Mouse (Mus musculus): ENCODE measurements around the gene Hesx1. TPM values are rescaled to one million over a fixed set of nuclear protein-coding genes. Genes with fewer than 3 reads are reported as not detected.

Hesx1 gene
- polyA plus RNA-seq, 1 experiment from 2014 or later = 17.0 TPM

GRCm38 (mm10) chr14:27042280-27042983 is 48.2 kb downstream of the Hesx1 start:
- Histone ChIP-seq H3K27ac (no peak overlapping the region), H3K9ac (no peak overlapping the region), H3K27me3 (peaks cover 73% of the 10 kb centered on the region), H3K9me3 (replicated peaks) (no peaks in the 10 kb centered on the region), H3K4me1 (replicated peaks) (peaks cover 12% of the 10 kb centered on the region), H3K4me2 (no peak overlapping the region), H3K36me3 (no peaks in the 10 kb centered on the region), H3K4me3 (replicated peaks) (no peak overlapping the region)
- ATAC-seq (ENCODE audit: low read depth) (no peak), DNase-seq (no peak)
- WGBS (ENCODE audit: insufficient replicate concordance) = 30% methylated on average over 8 of the region's 8 CpGs

GRCm38 (mm10) chr14:27043416-27043815 is 49.2 kb downstream of the Hesx1 start:
- ATAC-seq (ENCODE audit: low read depth) (no peak), DNase-seq (no peak)
- Histone ChIP-seq H3K4me3 (replicated peaks) (no peak overlapping the region), H3K9ac (no peak overlapping the region), H3K9me3 (replicated peaks) (no peaks in the 10 kb centered on the region), H3K4me1 (replicated peaks) (peaks cover 12% of the 10 kb centered on the region), H3K4me2 (no peak overlapping the region), H3K27me3 (peaks cover 65% of the 10 kb centered on the region), H3K27ac (no peak overlapping the region), H3K36me3 (no peaks in the 10 kb centered on the region)
- WGBS (ENCODE audit: insufficient replicate concordance) = 58% methylated on average over 5 of the region's 5 CpGs

GRCm38 (mm10) chr14:27044221-27044966 is 50.2 kb downstream of the Hesx1 start:
- Histone ChIP-seq H3K27ac (no peak overlapping the region), H3K9me3 (replicated peaks) (no peaks in the 10 kb centered on the region), H3K4me2 (no peak overlapping the region), H3K27me3 (peaks cover 55% of the 10 kb centered on the region), H3K4me3 (replicated peaks) (no peak overlapping the region), H3K4me1 (replicated peaks) (peaks cover 4% of the 10 kb centered on the region), H3K36me3 (no peaks in the 10 kb centered on the region), H3K9ac (no peak overlapping the region)
- ATAC-seq (ENCODE audit: low read depth) (no peak), DNase-seq (no peak)
- 2% methylated on average over 11 of the region's 11 CpGs for WGBS (ENCODE audit: insufficient replicate concordance)

- Histone ChIP-seq H3K36me3 (no peaks in the 10 kb centered on the region), H3K27ac (no peak overlapping the region), H3K4me1 (replicated peaks) (no peaks in the 10 kb centered on the region), H3K9ac (no peak overlapping the region), H3K4me2 (no peak overlapping the region), H3K27me3 (peaks cover 51% of the 10 kb centered on the region), H3K9me3 (replicated peaks) (no peaks in the 10 kb centered on the region), H3K4me3 (replicated peaks) (no peak overlapping the region)
- DNase-seq (no peak), ATAC-seq (ENCODE audit: low read depth) (peak; percentile 50; the same call in 1 of the 2 replicates)
- 5% methylated on average over 2 of the region's 2 CpGs for WGBS (ENCODE audit: insufficient replicate concordance)
These were observed 50.7 kb downstream of the Hesx1 start for GRCm38 (mm10) chr14:27044967-27045361.

GRCm38 (mm10) chr14:27048231-27048956 is 54.2 kb downstream of the Hesx1 start:
- no peak overlapping the region for H3K9ac ChIP-seq
- H3K4me3 ChIP-seq (replicated peaks) = no peak overlapping the region
- no peaks in the 10 kb centered on the region for H3K36me3 ChIP-seq
- no peak overlapping the region for H3K4me2 ChIP-seq
- no peaks in the 10 kb centered on the region for H3K9me3 ChIP-seq (replicated peaks)
- WGBS (ENCODE audit: insufficient replicate concordance) = 62% methylated on average over 8 of the region's 8 CpGs
- DNase-seq = no peak
- H3K4me1 ChIP-seq (replicated peaks) = no peaks in the 10 kb centered on the region; the same call in 1 of the 2 replicates
- ATAC-seq (ENCODE audit: low read depth) = no peak
- peaks cover 19% of the 10 kb centered on the region for H3K27me3 ChIP-seq
- H3K27ac ChIP-seq = no peak overlapping the region

GRCm38 (mm10) chr14:27050043-27050442 is 55.8 kb downstream of the Hesx1 start:
- no peaks in the 10 kb centered on the region; the same call in 1 of the 2 replicates for H3K4me1 ChIP-seq (replicated peaks)
- ATAC-seq (ENCODE audit: low read depth) (no peak), DNase-seq (no peak)
- no peak overlapping the region for H3K27ac ChIP-seq
- H3K9me3 ChIP-seq (replicated peaks) = no peaks in the 10 kb centered on the region
- no peak overlapping the region for H3K4me3 ChIP-seq (replicated peaks)
- peaks cover 9% of the 10 kb centered on the region for H3K27me3 ChIP-seq
- H3K4me2 ChIP-seq = no peak overlapping the region
- WGBS (ENCODE audit: insufficient replicate concordance) = 53% methylated on average over 9 of the region's 9 CpGs
- no peak overlapping the region for H3K9ac ChIP-seq
- no peaks in the 10 kb centered on the region for H3K36me3 ChIP-seq

- Histone ChIP-seq H3K9me3 (replicated peaks) (no peaks in the 10 kb centered on the region), H3K27ac (no peak overlapping the region), H3K4me1 (replicated peaks) (no peaks in the 10 kb centered on the region; the same call in 1 of the 2 replicates), H3K4me3 (replicated peaks) (no peak overlapping the region), H3K4me2 (no peak overlapping the region), H3K27me3 (peaks cover 14% of the 10 kb centered on the region), H3K36me3 (no peaks in the 10 kb centered on the region), H3K9ac (no peak overlapping the region)
- ATAC-seq (ENCODE audit: low read depth) = no peak
- no peak for DNase-seq
- 61% methylated on average over 18 of the region's 18 CpGs for WGBS (ENCODE audit: insufficient replicate concordance)
These were observed 56.6 kb downstream of the Hesx1 start for GRCm38 (mm10) chr14:27050560-27051510.

GRCm38 (mm10) chr14:27051511-27051895 is 57.3 kb downstream of the Hesx1 start:
- WGBS (ENCODE audit: insufficient replicate concordance) = 64% methylated on average over 5 of the region's 5 CpGs
- no peaks in the 10 kb centered on the region for H3K36me3 ChIP-seq
- DNase-seq = no peak
- H3K4me3 ChIP-seq (replicated peaks) = no peak overlapping the region
- no peak overlapping the region for H3K27ac ChIP-seq
- peaks cover 20% of the 10 kb centered on the region for H3K27me3 ChIP-seq
- no peak overlapping the region for H3K4me2 ChIP-seq
- H3K4me1 ChIP-seq (replicated peaks) = no peaks in the 10 kb centered on the region; the same call in 1 of the 2 replicates
- ATAC-seq (ENCODE audit: low read depth) = no peak
- no peaks in the 10 kb centered on the region for H3K9me3 ChIP-seq (replicated peaks)
- no peak overlapping the region for H3K9ac ChIP-seq
